ENCODE assay signal across 21 mouse cellular contexts in the genomic region with DNA sequence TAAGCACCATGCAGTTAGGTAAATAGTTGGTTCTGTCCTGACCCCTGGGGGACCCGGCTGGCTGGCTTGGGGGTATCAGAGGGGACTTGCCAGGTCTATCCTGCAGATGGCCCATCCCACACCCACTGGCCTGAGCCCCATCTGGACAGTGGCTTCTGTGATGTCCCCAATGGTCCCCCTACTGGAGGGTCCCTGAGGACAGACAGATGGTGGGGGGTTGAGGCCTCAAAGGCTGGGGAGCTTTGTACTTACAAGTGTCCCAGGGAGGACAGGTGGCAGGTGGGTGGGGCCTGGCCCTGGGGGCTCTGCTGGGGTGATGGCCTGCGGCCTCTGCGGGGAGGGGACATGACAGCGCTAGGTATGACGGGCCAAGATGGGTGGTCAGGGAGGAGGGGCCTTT. TPM values are rescaled to one million over a fixed set of nuclear protein-coding genes. Genes with fewer than 3 reads are reported as not detected.
DNase-seq lines count a peak whose midpoint lies in the region; ATAC-seq and TF ChIP-seq lines count a peak whose summit lies in the region.
"Had no signal": no experiment of that assay in that cellular context is flagged by ENCODE, and none has a peak within 500 bp of the region (broad histone marks: within the 10 kb centered on the region; RNA-seq: fewer than 3 reads in every experiment).

No protein-coding gene starts in this region.

- peaks cover 69% of the 10 kb centered on the region for H3K4me1 ChIP-seq in forebrain, embryonic 10.5 days
- H3K4me1 ChIP-seq in forebrain, embryonic 16.5 days (replicated peaks; ENCODE audit: control insufficient read depth, insufficient read depth, low read length), result peaks cover 42% of the 10 kb centered on the region
- peaks cover 12% of the 10 kb centered on the region for H3K4me1 ChIP-seq in intestine, postnatal 0 days (replicated peaks; ENCODE audit: control insufficient read depth, insufficient read depth, low read length)
- peaks cover 36% of the 10 kb centered on the region for H3K4me1 ChIP-seq in intestine, embryonic 15.5 days (replicated peaks)
- peaks cover 90% of the 10 kb centered on the region for H3K4me1 ChIP-seq in E14TG2a.4 (replicated peaks; ENCODE audit: low read depth, low read length)
- H3K4me1 ChIP-seq in hindbrain, postnatal 0 days (ENCODE audit: insufficient read depth, low read length), result peaks cover 17% of the 10 kb centered on the region; the same call in 1 of the 2 replicates

- H3K27ac ChIP-seq in forebrain, embryonic 10.5 days, result 0 out of 2 replicates have a peak overlapping the region, but pooled peaks have one; percentile 86
- H3K27ac ChIP-seq in forebrain, embryonic 16.5 days (ENCODE audit: low read length), result no peak overlapping the region
- no peak overlapping the region for H3K27ac ChIP-seq in intestine, postnatal 0 days (ENCODE audit: low read depth, low read length)
- no peak overlapping the region for H3K27ac ChIP-seq in intestine, embryonic 15.5 days
- no peak overlapping the region for H3K27ac ChIP-seq in hindbrain, postnatal 0 days
- H3K27ac ChIP-seq: gastrocnemius, adult 2 months; heart, embryonic 15.5 days; hindbrain, embryonic 15.5 days; left cerebral cortex, adult 2 months had no signal

- H3K36me3 ChIP-seq in forebrain, embryonic 10.5 days (replicated peaks), result peaks cover 10% of the 10 kb centered on the region
- H3K36me3 ChIP-seq in forebrain, embryonic 16.5 days (ENCODE audit: control insufficient read depth, insufficient read depth), result no peaks in the 10 kb centered on the region
- H3K36me3 ChIP-seq in intestine, postnatal 0 days (ENCODE audit: control insufficient read depth, insufficient read depth), result peaks cover 17% of the 10 kb centered on the region; the same call in 1 of the 2 replicates
- H3K36me3 ChIP-seq in intestine, embryonic 15.5 days, result peaks cover 13% of the 10 kb centered on the region
- H3K36me3 ChIP-seq in E14TG2a.4 (ENCODE audit: insufficient read depth, low read length), result peaks cover 15% of the 10 kb centered on the region
- peaks cover 18% of the 10 kb centered on the region; the same call in 1 of the 2 replicates for H3K36me3 ChIP-seq in hindbrain, postnatal 0 days (ENCODE audit: insufficient read depth, low read length)

- no peaks in the 10 kb centered on the region for H3K9me3 ChIP-seq in forebrain, embryonic 10.5 days
- no peaks in the 10 kb centered on the region for H3K9me3 ChIP-seq in forebrain, embryonic 16.5 days (ENCODE audit: control insufficient read depth, low read length)
- H3K9me3 ChIP-seq in intestine, postnatal 0 days (ENCODE audit: control insufficient read depth), result no peaks in the 10 kb centered on the region
- H3K9me3 ChIP-seq in intestine, embryonic 15.5 days, result no peaks in the 10 kb centered on the region
- H3K9me3 ChIP-seq in E14TG2a.4 (ENCODE audit: low read length), result no peaks in the 10 kb centered on the region
- no peaks in the 10 kb centered on the region for H3K9me3 ChIP-seq in hindbrain, postnatal 0 days (ENCODE audit: low read length)
- H3K9me3 ChIP-seq: heart, embryonic 15.5 days; hindbrain, embryonic 15.5 days had no signal

- WGBS in forebrain, embryonic 10.5 days, result 74% methylated on average over 5 of the region's 5 CpGs
- 69% methylated on average over 5 of the region's 5 CpGs for WGBS in forebrain, embryonic 16.5 days
- WGBS in intestine, postnatal 0 days, result 82% methylated on average over 5 of the region's 5 CpGs
- 72% methylated on average over 5 of the region's 5 CpGs for WGBS in intestine, embryonic 15.5 days
- 57% methylated on average over 5 of the region's 5 CpGs for WGBS in hindbrain, postnatal 0 days

- no peak overlapping the region for H3K4me2 ChIP-seq in forebrain, embryonic 16.5 days (ENCODE audit: low read length)
- H3K4me2 ChIP-seq in intestine, postnatal 0 days (replicated peaks; ENCODE audit: low read depth), result peak overlapping the region; percentile 28; the same call in 1 of the 2 replicates
- no peak overlapping the region for H3K4me2 ChIP-seq in intestine, embryonic 15.5 days (replicated peaks)
- no peak overlapping the region for H3K4me2 ChIP-seq in hindbrain, postnatal 0 days (ENCODE audit: low read depth, low read length)
- H3K4me2 ChIP-seq: heart, embryonic 15.5 days had no signal

- no peak overlapping the region for H3K4me3 ChIP-seq in forebrain, embryonic 10.5 days
- no peak overlapping the region for H3K4me3 ChIP-seq in forebrain, embryonic 16.5 days (replicated peaks; ENCODE audit: low read length)
- no peak overlapping the region for H3K4me3 ChIP-seq in intestine, postnatal 0 days (ENCODE audit: low read depth, low read length)
- H3K4me3 ChIP-seq in intestine, embryonic 15.5 days (replicated peaks), result no peak overlapping the region
- H3K4me3 ChIP-seq in E14TG2a.4 (replicated peaks; ENCODE audit: low read length), result peak overlapping the region; percentile 77
- H3K4me3 ChIP-seq in hindbrain, postnatal 0 days (ENCODE audit: low read length), result no peak overlapping the region
- H3K4me3 ChIP-seq: gastrocnemius, adult 2 months; heart, embryonic 15.5 days; hindbrain, embryonic 15.5 days; left cerebral cortex, adult 2 months; myocyte had no signal

- H3K27me3 ChIP-seq in forebrain, embryonic 10.5 days (ENCODE audit: poor library complexity, severe bottlenecking), result peaks cover 70% of the 10 kb centered on the region
- H3K27me3 ChIP-seq in forebrain, embryonic 16.5 days (replicated peaks; ENCODE audit: control insufficient read depth, insufficient read depth, low read length), result no peaks in the 10 kb centered on the region
- H3K27me3 ChIP-seq in intestine, postnatal 0 days (replicated peaks; ENCODE audit: control insufficient read depth, insufficient read depth, low read length), result 0 out of 2 replicates have a peak, but pooled peaks cover 4% of the 10 kb centered on the region
- H3K27me3 ChIP-seq in intestine, embryonic 15.5 days (replicated peaks), result no peaks in the 10 kb centered on the region
- no peaks in the 10 kb centered on the region for H3K27me3 ChIP-seq in E14TG2a.4 (ENCODE audit: insufficient read depth, low read length)
- no peaks in the 10 kb centered on the region for H3K27me3 ChIP-seq in hindbrain, postnatal 0 days (ENCODE audit: insufficient read depth, low read length)
- H3K27me3 ChIP-seq: heart, embryonic 15.5 days; hindbrain, embryonic 15.5 days had no signal

- TF ChIP-seq CTCF in intestine, postnatal 0 days (IDR thresholded peaks at IDR 0.05; ENCODE audit: low read depth), result no peak
- TF ChIP-seq CTCF in E14TG2a.4 (conservative IDR thresholded peaks at IDR 0.05; ENCODE audit: low read length), result no peak
- TF ChIP-seq CTCF in hindbrain, postnatal 0 days (IDR thresholded peaks at IDR 0.05; ENCODE audit: low read depth), result 0 out of 2 replicates have a peak, but pooled peaks have one; percentile 11

- DNase-seq in forebrain, embryonic 10.5 days (ENCODE audit: extremely low spot score, low spot score), result no peak
- DNase-seq in hindbrain, postnatal 0 days (ENCODE audit: low spot score), result no peak
- no peak for DNase-seq in ovary, postnatal 36 days (ENCODE audit: low spot score)
- DNase-seq: adrenal gland, adult 8-10 months; cerebellum, adult 18-20 months; gastrocnemius, adult 2 months; kidney, adult 2 months; kidney, postnatal 14 days; lung, postnatal 14 days; right cerebral cortex, postnatal 25 days; thymus, postnatal 36 days had no signal

- no peak overlapping the region for H3K9ac ChIP-seq in forebrain, embryonic 16.5 days (replicated peaks; ENCODE audit: low read depth, low read length)
- no peak overlapping the region for H3K9ac ChIP-seq in intestine, postnatal 0 days (ENCODE audit: low read depth, low read length)
- no peak overlapping the region for H3K9ac ChIP-seq in intestine, embryonic 15.5 days
- H3K9ac ChIP-seq in hindbrain, postnatal 0 days (replicated peaks; ENCODE audit: low read length), result no peak overlapping the region
- H3K9ac ChIP-seq: heart, embryonic 15.5 days; hindbrain, embryonic 15.5 days had no signal

- no peak for ATAC-seq in forebrain, embryonic 16.5 days
- no peak for ATAC-seq in intestine, postnatal 0 days
- ATAC-seq in intestine, embryonic 15.5 days, result no peak
- ATAC-seq in hindbrain, postnatal 0 days, result no peak

RNA-seq across cellular contexts. Expression of gene Smim24, which starts 6.4 kb away (rescaled TPM):
- 1.6 and 1.9 TPM in 2 replicates for polyA plus RNA-seq in forebrain, embryonic 10.5 days (2016; fragmentation: Nextera tagmentation; extraction: Ambion mirVana)
- 1.2 and 1.8 TPM in 2 replicates for polyA plus RNA-seq in forebrain, embryonic 16.5 days (2015; fragmentation: Nextera tagmentation; extraction: Ambion mirVana)
- polyA plus RNA-seq in intestine, postnatal 0 days (2015; fragmentation: Nextera tagmentation; extraction: Ambion mirVana), result 1,233 and 1,333 TPM in 2 replicates
- 235 and 288 TPM in 2 replicates for polyA plus RNA-seq in intestine, embryonic 15.5 days (2015; fragmentation: Nextera tagmentation; extraction: Ambion mirVana)
- 2.9 and 3.7 TPM in 2 replicates for total RNA-seq in hindbrain, postnatal 0 days (2014; rRNA removed)
- 1.4 and 1.7 TPM in 2 replicates for polyA plus RNA-seq in hindbrain, postnatal 0 days (2015; fragmentation: Nextera tagmentation; extraction: Ambion mirVana)
- total RNA-seq: gastrocnemius, adult 2 months had no signal

RNA-seq across cellular contexts. Expression of gene Gm48552, which starts 10.5 kb away (rescaled TPM):
- 0.78 and 1.4 TPM in 2 replicates for polyA plus RNA-seq in forebrain, embryonic 10.5 days (2016; fragmentation: Nextera tagmentation; extraction: Ambion mirVana)
- 1.0 and 2.2 TPM in 2 replicates for polyA plus RNA-seq in forebrain, embryonic 16.5 days (2015; fragmentation: Nextera tagmentation; extraction: Ambion mirVana)
- polyA plus RNA-seq in intestine, postnatal 0 days (2015; fragmentation: Nextera tagmentation; extraction: Ambion mirVana), result 0.31 TPM in 1 of 2 replicates, not detected in the other
- 1.4 TPM in 1 of 2 replicates, not detected in the other for polyA plus RNA-seq in intestine, embryonic 15.5 days (2015; fragmentation: Nextera tagmentation; extraction: Ambion mirVana)
- total RNA-seq in hindbrain, postnatal 0 days (2014; rRNA removed), result 7.5 TPM in 2 replicates
- 2.7 and 4.0 TPM in 2 replicates for polyA plus RNA-seq in hindbrain, postnatal 0 days (2015; fragmentation: Nextera tagmentation; extraction: Ambion mirVana)
- total RNA-seq: granulocyte monocyte progenitor cell, adult 5-6 weeks; megakaryocyte-erythroid progenitor cell, adult 5-6 weeks had no signal

RNA-seq across cellular contexts. Expression of gene Gm48551, which starts 15.0 kb away (rescaled TPM):
- polyA plus RNA-seq in forebrain, embryonic 10.5 days (2016; fragmentation: Nextera tagmentation; extraction: Ambion mirVana), result 2.6 and 3.1 TPM in 2 replicates
- polyA plus RNA-seq in forebrain, embryonic 16.5 days (2015; fragmentation: Nextera tagmentation; extraction: Ambion mirVana), result 6.2 and 8.8 TPM in 2 replicates
- 0.76 and 1.1 TPM in 2 replicates for polyA plus RNA-seq in intestine, postnatal 0 days (2015; fragmentation: Nextera tagmentation; extraction: Ambion mirVana)
- polyA plus RNA-seq in intestine, embryonic 15.5 days (2015; fragmentation: Nextera tagmentation; extraction: Ambion mirVana), result 2.8 and 3.6 TPM in 2 replicates
- total RNA-seq in hindbrain, postnatal 0 days (2014; rRNA removed), result 2.1 and 3.3 TPM in 2 replicates
- 5.3 and 7.0 TPM in 2 replicates for polyA plus RNA-seq in hindbrain, postnatal 0 days (2015; fragmentation: Nextera tagmentation; extraction: Ambion mirVana)

RNA-seq across cellular contexts. Expression of gene Dohh, which starts 15.1 kb away (rescaled TPM):
- polyA plus RNA-seq in forebrain, embryonic 10.5 days (2016; fragmentation: Nextera tagmentation; extraction: Ambion mirVana), result 96.8 and 97.9 TPM in 2 replicates
- polyA plus RNA-seq in forebrain, embryonic 16.5 days (2015; fragmentation: Nextera tagmentation; extraction: Ambion mirVana), result 86.0 and 91.0 TPM in 2 replicates
- polyA plus RNA-seq in intestine, postnatal 0 days (2015; fragmentation: Nextera tagmentation; extraction: Ambion mirVana), result 54.0 and 59.4 TPM in 2 replicates
- polyA plus RNA-seq in intestine, embryonic 15.5 days (2015; fragmentation: Nextera tagmentation; extraction: Ambion mirVana), result 89.2 and 100 TPM in 2 replicates
- total RNA-seq in hindbrain, postnatal 0 days (2014; rRNA removed), result 146 TPM in 2 replicates
- polyA plus RNA-seq in hindbrain, postnatal 0 days (2015; fragmentation: Nextera tagmentation; extraction: Ambion mirVana), result 111 and 114 TPM in 2 replicates

RNA-seq across cellular contexts. Expression of gene Fzr1, which starts 21.0 kb away (rescaled TPM):
- 135 and 139 TPM in 2 replicates for polyA plus RNA-seq in forebrain, embryonic 10.5 days (2016; fragmentation: Nextera tagmentation; extraction: Ambion mirVana)
- 121 and 133 TPM in 2 replicates for polyA plus RNA-seq in forebrain, embryonic 16.5 days (2015; fragmentation: Nextera tagmentation; extraction: Ambion mirVana)
- polyA plus RNA-seq in intestine, postnatal 0 days (2015; fragmentation: Nextera tagmentation; extraction: Ambion mirVana), result 40.8 and 45.2 TPM in 2 replicates
- polyA plus RNA-seq in intestine, embryonic 15.5 days (2015; fragmentation: Nextera tagmentation; extraction: Ambion mirVana), result 83.2 and 85.7 TPM in 2 replicates
- total RNA-seq in hindbrain, postnatal 0 days (2014; rRNA removed), result 106 and 118 TPM in 2 replicates
- 131 and 134 TPM in 2 replicates for polyA plus RNA-seq in hindbrain, postnatal 0 days (2015; fragmentation: Nextera tagmentation; extraction: Ambion mirVana)

Comparison
In these comparisons a context has a peak if more than half of its experiments do, and no peak if none do; other contexts are left out.
1. RNA of gene Smim24, which starts 6.4 kb away (polyA plus RNA-seq): 1,233 to 1,333 TPM in intestine, postnatal 0 days and 235 to 288 TPM in intestine, embryonic 15.5 days; 1.6 to 1.9 TPM in forebrain, embryonic 10.5 days, 1.4 to 1.7 TPM in hindbrain, postnatal 0 days and 1.2 to 1.8 TPM in forebrain, embryonic 16.5 days; every median in the first group is over 10 times any median in the second.